Mouse (Mus musculus) thymus, adult 2 months (tissue): ENCODE results near the gene Nr1h2.

Source experiments
- CTCF ChIP-seq: fragments of 200-500 bp; IDR thresholded peaks from 2 replicates; pipeline ENCODE4 v1.5.1; 2012; ENCODE audit warnings: mild to moderate bottlenecking, control low read depth, low read length, moderate library complexity, borderline replicate concordance; ENCODE audit not compliant: control insufficient read depth, poor library complexity, insufficient read depth; ENCODE audit errors: extremely low read depth
- POLR2A ChIP-seq: fragments of 200-500 bp; IDR thresholded peaks from 2 replicates; pipeline ENCODE4 v1.6.1; 2012; ENCODE audit warnings: mild to moderate bottlenecking, low read length, control low read depth, moderate library complexity; ENCODE audit not compliant: control insufficient read depth, poor library complexity, insufficient read depth; ENCODE audit errors: extremely low read depth

DNA sequence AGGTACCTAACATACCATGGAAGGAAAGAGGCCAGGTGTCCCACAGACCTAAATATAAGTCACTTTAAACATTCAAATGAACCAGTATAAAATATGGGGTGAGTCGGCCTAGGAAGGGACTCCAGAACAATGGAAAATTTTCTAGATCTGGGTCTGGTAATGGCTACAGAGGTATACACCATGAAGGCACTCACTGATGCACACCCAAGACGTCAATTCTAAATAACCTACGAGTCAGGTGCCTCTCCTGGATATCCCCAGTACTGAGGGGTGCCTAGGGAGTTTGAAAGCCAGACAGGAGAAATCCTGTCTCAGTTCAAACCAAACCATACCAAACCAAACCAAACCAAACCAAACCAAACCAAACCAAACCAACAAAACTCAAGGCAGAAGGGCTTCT is 23.2 kb downstream of the Nr1h2 start:
- TF ChIP-seq CTCF (no peak), POLR2A (no peak)
